Mouse (Mus musculus) stomach, postnatal 0 days (tissue): Measurements from ENCODE around the gene Hnrnpd. TPM values are rescaled to one million over a fixed set of nuclear protein-coding genes. Genes with fewer than 3 reads are reported as not detected.
A peak's percentile ranks its signal among the peaks of the same experiment; 100 is the strongest.

Experiments used
- ATAC-seq: fragments of 200-750 bp; cut with Nextera tagmentation; 2 replicates; pipeline ENCODE4 v1.8.0; 2017; ENCODE audit not compliant: low FRiP score, low TSS enrichment
- DNase-seq: peaks from one replicate; pipeline ENCODE4 v3.0.0-alpha.2; 2016; ENCODE audit warnings: low spot score
- H3K27ac ChIP-seq: fragments of 300-500 bp; sonication (generic); replicated peaks from 2 replicates; pipeline ENCODE4 v1.5.1; 2014; ENCODE audit warnings: mild to moderate bottlenecking, control low read depth
- H3K27me3 ChIP-seq: fragments of 300-500 bp; sonication (generic); 2 replicates; pipeline ENCODE4 v1.6.1; 2014; ENCODE audit warnings: low read length; ENCODE audit not compliant: control insufficient read depth, insufficient read depth
- H3K36me3 ChIP-seq: fragments of 300-500 bp; sonication (generic); 2 replicates; pipeline ENCODE4 v1.6.1; 2014; ENCODE audit warnings: low read length, mixed read lengths; ENCODE audit not compliant: control insufficient read depth, insufficient read depth
- H3K4me1 ChIP-seq: fragments of 300-500 bp; sonication (generic); replicated peaks from 2 replicates; pipeline ENCODE4 v1.6.1; 2014; ENCODE audit warnings: antibody characterized with exemption; ENCODE audit not compliant: control insufficient read depth, insufficient read depth
- H3K4me2 ChIP-seq: fragments of 300-500 bp; sonication (generic); replicated peaks from 2 replicates; pipeline ENCODE4 v1.6.1; 2014; ENCODE audit warnings: low read depth, mild to moderate bottlenecking, control low read depth, moderate library complexity
- H3K4me3 ChIP-seq: fragments of 300-500 bp; sonication (generic); 2 replicates; pipeline ENCODE4 v1.5.1; 2014; ENCODE audit warnings: low read depth, low read length, control low read depth
- H3K9ac ChIP-seq: fragments of 300-500 bp; sonication (generic); 2 replicates; pipeline ENCODE4 v1.6.1; 2014; ENCODE audit warnings: mild to moderate bottlenecking, low read length, control low read depth, mixed read lengths
- H3K9me3 ChIP-seq: fragments of 300-500 bp; sonication (generic); 2 replicates; pipeline ENCODE4 v1.6.1; 2016; ENCODE audit warnings: low read length; ENCODE audit not compliant: control insufficient read depth
- CTCF ChIP-seq: IDR thresholded peaks from 2 replicates; pipeline ENCODE4 v1.5.1; 2016; ENCODE audit warnings: antibody characterized with exemption, low read depth, mild to moderate bottlenecking, moderate library complexity
- EP300 ChIP-seq: optimal IDR thresholded peaks from 2 replicates; pipeline ENCODE3; 2016; ENCODE audit warnings: antibody characterized with exemption
- WGBS: fragments of 180-500 bp; shearing (Covaris S2); extraction: QIAGEN DNeasy Blood & Tissue Kit; methylation state at CpG from one replicate; pipeline ENCODE4 v1.1.7; 2014; 5-methylcytosine and 5-hydroxymethylcytosine counted together
- polyA plus RNA-seq: library from polyadenylated mRNA; unstranded; fragments of >200 nt; fragmentation: Nextera tagmentation; extraction: Ambion mirVana; gene quantifications from 2 replicates; pipeline ENCODE4 v1.2.1, GENCODE M21; 2015

Gene Hnrnpd
- polyA plus RNA-seq, 1 experiment from 2014 or later: 53.5 TPM

DNA sequence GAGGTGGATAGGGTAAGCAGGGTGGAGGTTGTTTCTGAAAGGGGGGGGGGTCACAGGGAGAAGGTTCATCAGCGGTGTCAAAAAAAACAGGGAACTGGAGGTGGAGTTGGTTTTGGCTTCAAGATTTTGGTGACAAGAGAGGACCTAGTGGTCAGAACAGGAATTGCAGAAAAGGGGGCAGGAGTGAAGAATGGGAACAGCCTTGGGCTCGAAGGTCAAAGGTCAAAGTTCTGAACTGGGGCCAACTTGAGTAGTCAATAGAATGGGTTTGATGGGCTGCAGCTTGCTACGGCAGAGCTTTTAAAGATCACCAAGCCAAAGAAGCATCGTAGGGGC lies 28.3 kb upstream of the Hnrnpd start:
- Histone ChIP-seq H3K27me3 (no peaks in the 10 kb centered on the region), H3K27ac (peak overlapping the region; percentile 74), H3K4me1 (no peaks in the 10 kb centered on the region), H3K36me3 (no peaks in the 10 kb centered on the region), H3K9me3 (no peaks in the 10 kb centered on the region), H3K9ac (no peak overlapping the region), H3K4me3 (no peak overlapping the region), H3K4me2 (no peak overlapping the region)
- ATAC-seq (no peak), DNase-seq (peak; percentile 24)
- TF ChIP-seq CTCF (peak; percentile 42), EP300 (no peak)
- WGBS: 87% methylated on average over 4 of the region's 4 CpGs

GRCm38 (mm10) chr5:100006324-100007039 lies 27.7 kb upstream of the Hnrnpd start:
- Histone ChIP-seq H3K4me1 (no peaks in the 10 kb centered on the region), H3K4me2 (no peak overlapping the region; the same call in 1 of the 2 replicates), H3K9me3 (no peaks in the 10 kb centered on the region), H3K4me3 (no peak overlapping the region), H3K27me3 (no peaks in the 10 kb centered on the region), H3K27ac (peak overlapping the region; percentile 91), H3K9ac (no peak overlapping the region), H3K36me3 (no peaks in the 10 kb centered on the region)
- TF ChIP-seq CTCF (no peak), EP300 (no peak)
- DNase-seq: peak; percentile 87
- ATAC-seq: peak; percentile 92
- WGBS: 57% methylated on average over 4 of the region's 4 CpGs

- no peak for TF ChIP-seq EP300
- TF ChIP-seq CTCF: no peak
- Histone ChIP-seq H3K27me3 (no peaks in the 10 kb centered on the region), H3K27ac (peak overlapping the region; percentile 91), H3K9ac (no peak overlapping the region), H3K4me3 (no peak overlapping the region), H3K4me2 (no peak overlapping the region; the same call in 1 of the 2 replicates), H3K36me3 (no peaks in the 10 kb centered on the region), H3K4me1 (no peaks in the 10 kb centered on the region; the same call in 1 of the 2 replicates), H3K9me3 (no peaks in the 10 kb centered on the region)
- ATAC-seq: peak; percentile 36
- WGBS: 56% methylated on average over 6 of the region's 6 CpGs
- peak; percentile 60 for DNase-seq
These were observed 27.2 kb upstream of the Hnrnpd start for GRCm38 (mm10) chr5:100005896-100006295.

DNA sequence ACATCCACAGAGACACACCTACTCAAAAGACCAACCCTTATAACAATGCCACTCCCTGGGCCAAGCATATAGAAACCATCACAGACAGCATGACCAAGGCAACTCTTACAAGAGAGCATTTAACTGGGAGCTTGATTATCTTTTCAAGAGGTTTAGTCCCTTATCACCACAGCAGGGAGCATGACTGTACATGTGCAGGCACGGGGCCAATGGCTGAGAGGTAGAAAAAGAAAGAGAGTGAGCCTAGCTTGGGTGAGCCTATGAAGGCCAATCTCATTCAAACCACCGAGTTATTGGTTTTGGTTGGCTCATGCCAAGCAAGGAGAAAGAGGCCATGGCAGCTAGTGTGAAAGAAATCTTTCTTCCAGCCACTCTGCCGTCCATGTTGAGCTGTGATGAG lies 26.7 kb upstream of the Hnrnpd start:
- ATAC-seq (peak; percentile 73), DNase-seq (peak; percentile 82)
- no peaks in the 10 kb centered on the region for H3K9me3 ChIP-seq
- no peak overlapping the region for H3K4me3 ChIP-seq
- no peak overlapping the region; the same call in 1 of the 2 replicates for H3K4me2 ChIP-seq
- H3K27me3 ChIP-seq: no peaks in the 10 kb centered on the region
- no peaks in the 10 kb centered on the region; the same call in 1 of the 2 replicates for H3K4me1 ChIP-seq
- no peaks in the 10 kb centered on the region for H3K36me3 ChIP-seq
- H3K27ac ChIP-seq: peak overlapping the region; percentile 91
- WGBS: 34% methylated on average over 3 of the region's 3 CpGs
- no peak for TF ChIP-seq CTCF
- TF ChIP-seq EP300: no peak
- H3K9ac ChIP-seq: no peak overlapping the region

GRCm38 (mm10) chr5:100003895-100004294 lies 25.2 kb upstream of the Hnrnpd start:
- no peak overlapping the region for H3K4me3 ChIP-seq
- DNase-seq: no peak
- H3K27me3 ChIP-seq: no peaks in the 10 kb centered on the region
- H3K4me2 ChIP-seq: no peak overlapping the region
- H3K36me3 ChIP-seq: no peaks in the 10 kb centered on the region
- no peaks in the 10 kb centered on the region for H3K9me3 ChIP-seq
- no peak for ATAC-seq
- H3K27ac ChIP-seq: no peak overlapping the region
- no peak overlapping the region for H3K9ac ChIP-seq
- TF ChIP-seq EP300: no peak
- no peak for TF ChIP-seq CTCF
- H3K4me1 ChIP-seq: no peaks in the 10 kb centered on the region; the same call in 1 of the 2 replicates
- WGBS: 84% methylated on average over 4 of the region's 4 CpGs

GRCm38 (mm10) chr5:100000500-100000899 lies 21.8 kb upstream of the Hnrnpd start:
- Histone ChIP-seq H3K4me1 (no peaks in the 10 kb centered on the region; the same call in 1 of the 2 replicates), H3K27ac (no peak overlapping the region), H3K4me2 (no peak overlapping the region), H3K36me3 (no peaks in the 10 kb centered on the region), H3K27me3 (no peaks in the 10 kb centered on the region), H3K9me3 (no peaks in the 10 kb centered on the region), H3K4me3 (no peak overlapping the region), H3K9ac (no peak overlapping the region)
- TF ChIP-seq EP300: no peak
- ATAC-seq (peak; percentile 10; the same call in 1 of the 2 replicates), DNase-seq (no peak)
- 49% methylated on average over 8 of the region's 8 CpGs for WGBS
